Mouse (Mus musculus) heart, embryonic 11.5 days (tissue): ENCODE data around the gene Pde3a. TPM values are rescaled to one million over a fixed set of nuclear protein-coding genes. Genes with fewer than 3 reads are reported as not detected.
A peak's percentile ranks its signal among the peaks of the same experiment; 100 is the strongest.

Experiments
- ATAC-seq: fragments of 200-750 bp; cut with Nextera tagmentation; replicated peaks from 2 replicates; pipeline ENCODE4 v1.8.0; 2017; ENCODE audit warnings: moderate library complexity; ENCODE audit not compliant: insufficient number of reproducible peaks, low FRiP score, low TSS enrichment
- H3K27ac ChIP-seq: fragments of 300-500 bp; sonication (generic); 2 replicates; pipeline ENCODE4 v1.5.1; 2014; ENCODE audit warnings: mild to moderate bottlenecking, low read depth, low read length
- H3K27me3 ChIP-seq: fragments of 300-500 bp; sonication (generic); 2 replicates; pipeline ENCODE4 v1.6.1; 2014; ENCODE audit warnings: mild to moderate bottlenecking, low read length, mixed read lengths; ENCODE audit not compliant: control insufficient read depth, insufficient read depth
- H3K36me3 ChIP-seq: fragments of 300-500 bp; sonication (generic); 2 replicates; pipeline ENCODE4 v1.6.1; 2014; ENCODE audit warnings: mild to moderate bottlenecking, low read length, moderate library complexity, mixed read lengths; ENCODE audit not compliant: control insufficient read depth, insufficient read depth
- H3K4me1 ChIP-seq: fragments of 300-500 bp; sonication (generic); 2 replicates; pipeline ENCODE4 v1.6.1; 2014; ENCODE audit warnings: low read length; ENCODE audit not compliant: control insufficient read depth, insufficient read depth
- H3K4me2 ChIP-seq: fragments of 300-500 bp; sonication (generic); 2 replicates; pipeline ENCODE4 v1.6.1; 2014; ENCODE audit warnings: mild to moderate bottlenecking, moderate library complexity
- H3K4me3 ChIP-seq: fragments of 300-500 bp; sonication (generic); 2 replicates; pipeline ENCODE4 v1.5.1; 2014; ENCODE audit warnings: low read depth, low read length
- H3K9ac ChIP-seq: fragments of 300-500 bp; sonication (generic); 2 replicates; pipeline ENCODE4 v1.6.1; 2014; ENCODE audit warnings: mild to moderate bottlenecking, low read depth, low read length, moderate library complexity
- H3K9me3 ChIP-seq: fragments of 300-500 bp; sonication (generic); replicated peaks from 2 replicates; pipeline ENCODE4 v1.6.1; 2016; ENCODE audit warnings: low read length; ENCODE audit not compliant: control insufficient read depth
- WGBS: fragments of 180-500 bp; shearing (Covaris S2); extraction: QIAGEN DNeasy Blood & Tissue Kit; methylation state at CpG from one replicate; pipeline ENCODE4 v1.1.7; 2014; ENCODE audit not compliant: insufficient replicate concordance; 5-methylcytosine and 5-hydroxymethylcytosine counted together
- polyA plus RNA-seq: library from polyadenylated mRNA; unstranded; fragments of >200 nt; fragmentation: Nextera tagmentation; extraction: Ambion mirVana; gene quantifications from 2 replicates; pipeline ENCODE4 v1.2.1, GENCODE M21; 2014

Gene Pde3a
- polyA plus RNA-seq, 1 experiment from 2014 or later: 10.7 TPM

DNA sequence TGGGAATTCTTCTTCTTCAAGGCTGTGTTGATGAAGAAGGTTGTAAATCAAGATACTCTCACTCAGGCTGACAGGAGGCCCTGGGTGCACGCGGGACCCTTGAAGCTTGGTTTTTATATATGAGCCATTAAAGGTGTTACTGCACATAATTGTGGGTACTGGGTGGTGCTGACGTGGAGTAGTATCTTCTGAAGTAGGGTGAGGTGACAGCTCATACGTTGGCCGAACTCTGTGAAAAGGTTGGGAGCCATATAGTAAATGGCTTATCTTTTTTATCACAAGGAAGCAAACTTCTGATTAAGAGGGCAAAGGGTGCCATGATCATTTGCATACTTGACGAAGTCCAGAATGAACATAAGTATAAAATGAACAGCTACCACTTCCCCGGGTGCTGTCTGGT lies 3.5 kb downstream of the Pde3a start:
- no peaks in the 10 kb centered on the region for H3K36me3 ChIP-seq
- ATAC-seq: no peak
- no peaks in the 10 kb centered on the region for H3K9me3 ChIP-seq
- H3K4me3 ChIP-seq: no peak overlapping the region
- no peak overlapping the region for H3K9ac ChIP-seq
- 72% methylated on average over 7 of the region's 7 CpGs for whole genome bisulfite sequencing
- no peaks in the 10 kb centered on the region for H3K27me3 ChIP-seq
- no peak overlapping the region for H3K27ac ChIP-seq
- peaks cover 20% of the 10 kb centered on the region for H3K4me1 ChIP-seq
- peak overlapping the region; percentile 80 for H3K4me2 ChIP-seq

DNA sequence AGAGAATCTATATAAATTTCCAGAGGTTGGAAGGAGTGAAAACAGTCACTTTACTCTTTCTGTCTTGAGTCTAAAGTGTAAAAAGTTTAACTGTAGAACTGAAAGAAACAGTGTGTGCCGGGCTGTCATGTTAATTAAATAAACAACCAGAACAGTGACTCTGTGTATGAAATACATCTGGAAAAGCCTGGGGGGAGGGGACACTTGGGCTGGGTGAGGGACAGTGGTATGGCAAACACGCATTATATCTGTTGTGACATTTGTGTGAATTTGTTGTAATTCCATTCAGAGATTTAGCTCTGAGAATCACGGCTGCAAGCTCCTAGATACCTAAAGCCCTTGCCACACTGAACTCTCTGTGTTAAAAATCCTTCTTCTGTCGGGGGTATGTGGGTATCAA lies 5.9 kb downstream of the Pde3a start:
- Histone ChIP-seq H3K9ac (no peak overlapping the region), H3K36me3 (no peaks in the 10 kb centered on the region), H3K27ac (no peak overlapping the region), H3K4me3 (no peak overlapping the region), H3K9me3 (no peaks in the 10 kb centered on the region), H3K4me1 (peaks cover 15% of the 10 kb centered on the region), H3K27me3 (no peaks in the 10 kb centered on the region), H3K4me2 (no peak overlapping the region)
- no peak for ATAC-seq
- 56% methylated on average over 4 of the region's 4 CpGs for WGBS

DNA sequence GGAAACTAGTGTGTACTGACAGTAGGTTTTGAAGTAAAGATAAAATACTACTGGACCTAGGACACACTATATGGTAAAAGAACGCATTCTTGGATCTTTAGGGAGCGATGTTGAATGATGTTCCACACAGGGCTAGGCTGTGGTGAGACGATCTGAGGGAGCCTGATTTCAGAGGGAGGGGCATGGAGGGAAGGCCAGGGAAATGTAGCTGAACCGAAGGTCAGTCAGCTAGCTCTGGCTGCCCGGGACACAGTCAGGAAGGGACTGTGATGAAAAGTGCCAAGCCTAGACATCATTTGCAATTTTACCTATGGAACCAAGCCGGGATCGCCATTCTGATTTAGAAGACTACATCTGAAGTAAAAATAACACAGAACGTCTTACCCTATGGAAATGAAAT lies 7.8 kb downstream of the Pde3a start:
- ATAC-seq: no peak
- H3K27ac ChIP-seq: no peak overlapping the region

DNA sequence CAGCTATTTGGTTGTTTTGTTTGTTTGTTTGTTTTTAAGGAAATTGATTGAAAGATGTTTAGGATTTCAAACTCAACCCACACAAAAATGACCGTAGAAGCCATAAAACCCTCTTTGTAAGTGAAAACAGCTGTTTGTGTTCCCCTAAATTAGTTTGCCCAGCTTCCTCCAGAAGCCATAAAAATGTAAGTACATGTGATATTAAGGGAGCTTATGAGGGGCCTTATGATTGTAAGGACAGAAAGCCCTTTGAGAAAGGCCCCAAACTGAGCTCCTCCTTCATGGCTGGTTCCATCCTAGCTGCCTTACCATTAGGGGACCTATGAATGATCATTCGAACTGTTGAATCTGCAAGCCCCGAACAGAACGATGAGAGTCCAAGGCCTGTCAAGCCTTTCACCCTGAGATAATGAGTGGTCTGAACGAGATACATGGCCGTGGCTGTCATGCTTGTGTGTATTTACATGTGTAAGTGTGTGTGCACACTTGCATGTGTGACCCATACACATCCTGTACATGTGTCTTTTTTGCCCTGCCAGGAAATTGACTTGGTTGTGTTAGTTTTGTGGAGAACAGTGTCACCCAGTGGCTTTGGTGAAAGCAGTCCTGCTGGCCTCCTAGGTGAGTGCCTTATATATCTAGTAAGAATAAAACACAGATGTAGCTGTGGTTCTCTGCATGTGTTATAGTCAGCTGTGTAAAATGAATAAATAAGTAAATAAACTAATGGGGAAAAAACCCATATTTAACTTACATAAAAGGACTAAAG lies 8.5 kb downstream of the Pde3a start:
- no peaks in the 10 kb centered on the region for H3K27me3 ChIP-seq
- no peak overlapping the region for H3K9ac ChIP-seq
- no peak overlapping the region for H3K4me2 ChIP-seq
- WGBS: 77% methylated on average over 6 of the region's 6 CpGs
- H3K36me3 ChIP-seq: no peaks in the 10 kb centered on the region
- no peak overlapping the region for H3K27ac ChIP-seq
- no peaks in the 10 kb centered on the region for H3K9me3 ChIP-seq
- H3K4me1 ChIP-seq: peaks cover 13% of the 10 kb centered on the region
- ATAC-seq: no peak
- H3K4me3 ChIP-seq: no peak overlapping the region

More for the DNA sequence above, 7.8 kb downstream of the Pde3a start:
- no peak overlapping the region for H3K4me3 ChIP-seq
- H3K9ac ChIP-seq: no peak overlapping the region
- no peaks in the 10 kb centered on the region for H3K27me3 ChIP-seq
- H3K36me3 ChIP-seq: no peaks in the 10 kb centered on the region
- H3K9me3 ChIP-seq: no peaks in the 10 kb centered on the region
- no peak overlapping the region for H3K4me2 ChIP-seq
- 56% methylated on average over 8 of the region's 8 CpGs for WGBS
- peaks cover 12% of the 10 kb centered on the region for H3K4me1 ChIP-seq

DNA sequence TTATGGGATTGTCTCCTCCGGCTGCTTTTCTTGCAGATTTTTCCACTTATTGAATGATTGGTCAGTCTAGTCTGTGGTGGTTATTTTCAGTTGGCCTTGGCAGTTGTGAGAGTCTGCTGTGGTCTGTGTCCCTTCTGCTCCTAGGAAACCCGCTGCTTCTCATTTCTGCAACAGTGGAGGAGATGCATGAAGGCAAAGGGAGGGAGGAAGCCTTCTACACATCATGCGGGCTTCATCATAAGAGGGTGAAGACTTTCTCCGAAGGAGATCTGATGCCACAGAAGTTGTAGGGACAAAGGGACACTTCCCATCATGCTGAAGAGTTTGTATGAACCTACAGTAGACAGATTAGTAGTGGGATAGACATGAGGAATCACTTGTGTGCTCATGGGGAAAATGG lies 16.2 kb downstream of the Pde3a start:
- Histone ChIP-seq H3K4me2 (no peak overlapping the region), H3K4me1 (peaks cover 7% of the 10 kb centered on the region; the same call in 1 of the 2 replicates), H3K27me3 (no peaks in the 10 kb centered on the region), H3K9ac (no peak overlapping the region), H3K9me3 (no peaks in the 10 kb centered on the region), H3K27ac (no peak overlapping the region), H3K36me3 (no peaks in the 10 kb centered on the region), H3K4me3 (no peak overlapping the region)
- WGBS: 92% methylated on average over 4 of the region's 4 CpGs
- ATAC-seq: no peak

DNA sequence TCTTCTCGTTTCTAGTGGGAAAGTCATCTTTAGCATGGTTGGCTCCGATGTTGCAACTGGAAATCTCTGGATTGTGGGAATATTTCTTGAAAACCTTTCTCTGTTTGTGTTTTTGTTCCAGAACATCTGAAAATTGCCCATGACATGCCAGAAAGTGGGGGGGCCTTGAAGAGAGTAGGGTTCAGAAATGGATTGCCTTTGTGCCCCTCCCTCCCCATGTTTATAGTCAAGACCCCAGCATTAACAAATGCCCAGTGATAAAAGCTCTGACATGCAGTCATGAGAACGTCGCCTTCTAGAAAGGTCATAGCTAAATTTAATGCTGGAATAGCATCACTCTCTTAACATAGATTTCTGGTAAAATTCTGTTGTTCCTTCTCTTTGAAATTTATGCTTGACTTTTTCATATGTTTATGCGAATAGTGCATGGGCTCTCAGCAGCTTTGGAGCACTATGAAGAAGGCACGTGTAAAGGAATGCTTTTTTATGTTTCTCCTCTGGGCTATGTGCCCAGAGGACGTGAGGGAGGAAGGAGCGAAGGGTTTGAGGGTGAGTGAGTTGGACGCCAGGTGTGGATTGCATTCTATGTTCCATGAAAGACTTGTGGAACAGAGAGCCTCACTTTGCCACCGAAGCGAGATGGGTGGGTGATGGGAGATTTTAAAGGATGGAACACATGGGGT lies 19.0 kb downstream of the Pde3a start:
- no peak for ATAC-seq
- Histone ChIP-seq H3K4me2 (no peak overlapping the region), H3K9ac (no peak overlapping the region), H3K27ac (no peak overlapping the region), H3K27me3 (no peaks in the 10 kb centered on the region), H3K4me1 (no peaks in the 10 kb centered on the region), H3K9me3 (no peaks in the 10 kb centered on the region), H3K36me3 (no peaks in the 10 kb centered on the region), H3K4me3 (no peak overlapping the region)
- 80% methylated on average over 11 of the region's 11 CpGs for WGBS

DNA sequence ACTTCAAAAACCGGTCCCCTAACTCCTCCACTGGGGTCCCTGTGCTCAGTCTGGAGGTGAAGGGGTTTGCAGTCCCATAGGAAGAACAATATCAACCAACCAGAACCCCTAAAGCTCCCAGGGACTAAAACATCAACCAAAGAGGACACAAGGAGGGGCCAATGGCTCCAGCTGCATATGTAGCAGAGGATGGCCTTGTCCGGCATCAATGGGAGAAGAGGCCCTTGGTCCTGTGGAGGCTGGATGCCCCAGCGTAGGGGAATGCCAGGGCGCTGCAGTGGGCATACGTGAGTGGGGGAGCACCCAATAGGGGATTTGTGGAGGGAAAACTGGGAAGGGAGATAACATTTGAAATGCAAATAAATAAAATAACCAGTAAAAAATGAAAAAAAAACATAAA lies 19.8 kb downstream of the Pde3a start:
- Histone ChIP-seq H3K36me3 (no peaks in the 10 kb centered on the region), H3K9me3 (no peaks in the 10 kb centered on the region), H3K4me3 (no peak overlapping the region), H3K27ac (no peak overlapping the region), H3K4me1 (no peaks in the 10 kb centered on the region), H3K27me3 (no peaks in the 10 kb centered on the region), H3K9ac (no peak overlapping the region), H3K4me2 (no peak overlapping the region)
- ATAC-seq: no peak
- WGBS: 88% methylated on average over 5 of the region's 5 CpGs

DNA sequence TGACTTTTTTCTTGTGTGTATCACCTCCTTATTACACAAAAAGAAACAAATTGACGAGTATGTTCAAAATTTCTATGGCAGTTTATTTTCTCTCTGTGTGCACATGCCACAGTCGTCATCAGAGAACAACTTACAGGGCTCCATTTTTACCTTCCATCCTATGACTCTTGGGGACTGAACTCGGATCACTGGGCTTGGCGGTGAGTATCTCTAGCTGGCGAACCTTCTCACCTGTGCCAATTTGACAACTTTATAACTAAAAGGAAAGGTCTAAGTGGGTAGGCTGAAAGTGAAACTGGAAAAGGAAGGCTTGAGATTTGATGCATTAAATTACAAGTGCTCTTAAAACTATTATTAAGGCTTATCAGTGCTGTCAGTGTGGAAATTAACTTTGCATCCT lies 22.1 kb downstream of the Pde3a start:
- no peak for ATAC-seq
- 81% methylated on average over 5 of the region's 5 CpGs for WGBS
- H3K27ac ChIP-seq: no peak overlapping the region
- no peaks in the 10 kb centered on the region; the same call in 1 of the 2 replicates for H3K9me3 ChIP-seq
- H3K4me3 ChIP-seq: no peak overlapping the region
- no peak overlapping the region for H3K9ac ChIP-seq
- no peaks in the 10 kb centered on the region for H3K36me3 ChIP-seq
- H3K4me1 ChIP-seq: no peaks in the 10 kb centered on the region
- no peaks in the 10 kb centered on the region for H3K27me3 ChIP-seq
- no peak overlapping the region for H3K4me2 ChIP-seq

DNA sequence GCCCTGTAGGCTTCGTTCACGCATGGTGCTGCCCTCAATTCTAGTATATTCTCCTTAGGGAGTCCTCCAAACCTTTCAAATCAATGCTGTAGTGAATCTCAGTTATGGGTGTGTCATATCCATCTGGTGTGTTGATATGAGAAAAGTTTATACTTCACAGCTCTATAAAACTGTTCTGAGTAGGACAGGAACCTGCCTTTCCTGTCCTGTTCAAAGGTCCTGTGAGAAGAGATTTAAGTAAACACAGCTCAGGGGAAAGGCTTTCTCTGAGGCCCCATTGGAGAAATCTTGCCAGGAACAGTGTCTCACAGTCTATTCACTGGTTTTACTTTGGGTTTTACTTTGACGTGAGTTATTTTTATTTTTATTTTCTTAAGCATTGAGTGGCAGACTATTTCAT lies 22.5 kb downstream of the Pde3a start:
- H3K27ac ChIP-seq: no peak overlapping the region
- H3K36me3 ChIP-seq: no peaks in the 10 kb centered on the region

More for the DNA sequence above, 22.5 kb downstream of the Pde3a start:
- WGBS: 84% methylated on average over 3 of the region's 3 CpGs
- Histone ChIP-seq H3K9ac (no peak overlapping the region), H3K4me1 (no peaks in the 10 kb centered on the region), H3K27me3 (no peaks in the 10 kb centered on the region), H3K9me3 (no peaks in the 10 kb centered on the region; the same call in 1 of the 2 replicates), H3K4me2 (no peak overlapping the region), H3K4me3 (no peak overlapping the region)
- ATAC-seq: no peak
